Mouse (Mus musculus) hindbrain, postnatal 0 days (tissue): ENCODE measurements around the gene Ttc39d. TPM values are rescaled to one million over a fixed set of nuclear protein-coding genes. Genes with fewer than 3 reads are reported as not detected.

Experiments used
- ATAC-seq: fragments of 200-750 bp; cut with Nextera tagmentation; 2 replicates; pipeline ENCODE4 v1.8.0; 2017; ENCODE audit warnings: mild to moderate bottlenecking, moderate TSS enrichment, moderate library complexity
- DNase-seq: peaks from one replicate; pipeline ENCODE4 v3.0.0-alpha.2; 2015; ENCODE audit warnings: low spot score
- H3K27ac ChIP-seq: fragments of 300-500 bp; sonication (generic); 2 replicates; pipeline ENCODE4 v1.5.1; 2014; ENCODE audit warnings: mild to moderate bottlenecking
- H3K27me3 ChIP-seq: fragments of 300-500 bp; sonication (generic); 2 replicates; pipeline ENCODE4 v1.6.1; 2014; ENCODE audit warnings: low read length, mixed read lengths; ENCODE audit not compliant: insufficient read depth
- H3K36me3 ChIP-seq: fragments of 300-500 bp; sonication (generic); 2 replicates; pipeline ENCODE4 v1.6.1; 2014; ENCODE audit warnings: low read length, mixed read lengths; ENCODE audit not compliant: insufficient read depth
- H3K4me1 ChIP-seq: fragments of 300-500 bp; sonication (generic); 2 replicates; pipeline ENCODE4 v1.6.1; 2014; ENCODE audit warnings: antibody characterized with exemption, low read length, mixed read lengths; ENCODE audit not compliant: insufficient read depth
- H3K4me2 ChIP-seq: fragments of 300-500 bp; sonication (generic); 2 replicates; pipeline ENCODE4 v1.6.1; 2014; ENCODE audit warnings: low read depth, mild to moderate bottlenecking, low read length, moderate library complexity, mixed read lengths
- H3K4me3 ChIP-seq: fragments of 300-500 bp; sonication (generic); 2 replicates; pipeline ENCODE4 v1.5.1; 2014; ENCODE audit warnings: low read length
- H3K9ac ChIP-seq: fragments of 300-500 bp; sonication (generic); replicated peaks from 2 replicates; pipeline ENCODE4 v1.6.1; 2014; ENCODE audit warnings: mild to moderate bottlenecking, low read length, moderate library complexity, mixed read lengths
- H3K9me3 ChIP-seq: fragments of 300-500 bp; sonication (generic); 2 replicates; pipeline ENCODE4 v1.6.1; 2016; ENCODE audit warnings: low read length, mixed read lengths
- CTCF ChIP-seq: IDR thresholded peaks from 2 replicates; pipeline ENCODE4 v1.5.1; 2016; ENCODE audit warnings: antibody characterized with exemption, control low read depth, low read depth
- WGBS: fragments of 180-500 bp; shearing (Covaris S2); extraction: QIAGEN DNeasy Blood & Tissue Kit; methylation state at CpG from one replicate; pipeline ENCODE4 v1.1.7; 2014; 5-methylcytosine and 5-hydroxymethylcytosine counted together
- polyA plus RNA-seq: library from polyadenylated mRNA; unstranded; fragments of >200 nt; fragmentation: Nextera tagmentation; extraction: Ambion mirVana; gene quantifications from 2 replicates; pipeline ENCODE4 v1.2.1, GENCODE M21; 2015
- total RNA-seq: library from RNA; depleted of rRNA; stranded (reverse); fragments of >200 nt; gene quantifications from 2 replicates; pipeline ENCODE4 v1.2.3, GENCODE M21; 2014; rRNA removed

Gene Ttc39d
- total and polyA plus RNA-seq, 2 experiments from 2014 or later = 0.09 TPM; not detected in 1

GRCm38 (mm10) chr17:80243116-80243515 is 35.9 kb downstream of the Ttc39d start:
- Histone ChIP-seq H3K27ac (no peak overlapping the region), H3K4me1 (no peaks in the 10 kb centered on the region), H3K36me3 (peaks cover 72% of the 10 kb centered on the region), H3K27me3 (no peaks in the 10 kb centered on the region), H3K4me2 (no peak overlapping the region), H3K9me3 (no peaks in the 10 kb centered on the region), H3K4me3 (no peak overlapping the region), H3K9ac (no peak overlapping the region)
- DNase-seq = no peak
- 65% methylated on average over 13 of the region's 13 CpGs for WGBS
- no peak for ATAC-seq
- TF ChIP-seq CTCF = no peak

GRCm38 (mm10) chr17:80252757-80253525 is 45.7 kb downstream of the Ttc39d start:
- no peak overlapping the region for H3K4me2 ChIP-seq
- peaks cover 73% of the 10 kb centered on the region for H3K36me3 ChIP-seq
- H3K9me3 ChIP-seq = no peaks in the 10 kb centered on the region
- TF ChIP-seq CTCF = no peak
- H3K4me3 ChIP-seq = no peak overlapping the region
- no peak overlapping the region for H3K9ac ChIP-seq
- DNase-seq (no peak), ATAC-seq (no peak)
- 79% methylated on average over 13 of the region's 13 CpGs for WGBS
- H3K4me1 ChIP-seq = no peaks in the 10 kb centered on the region
- H3K27me3 ChIP-seq = no peaks in the 10 kb centered on the region
- no peak overlapping the region for H3K27ac ChIP-seq

GRCm38 (mm10) chr17:80254421-80254820 is 47.2 kb downstream of the Ttc39d start:
- H3K9ac ChIP-seq = no peak overlapping the region
- no peak overlapping the region for H3K27ac ChIP-seq
- no peak overlapping the region for H3K4me2 ChIP-seq
- H3K9me3 ChIP-seq = no peaks in the 10 kb centered on the region
- H3K27me3 ChIP-seq = no peaks in the 10 kb centered on the region
- no peaks in the 10 kb centered on the region for H3K4me1 ChIP-seq
- no peak overlapping the region for H3K4me3 ChIP-seq
- peaks cover 72% of the 10 kb centered on the region for H3K36me3 ChIP-seq
- DNase-seq = no peak
- WGBS = 96% methylated on average over 5 of the region's 5 CpGs
- no peak for ATAC-seq
- TF ChIP-seq CTCF = no peak

GRCm38 (mm10) chr17:80255208-80255607 is 47.9 kb downstream of the Ttc39d start:
- H3K9ac ChIP-seq = no peak overlapping the region
- H3K36me3 ChIP-seq = peaks cover 71% of the 10 kb centered on the region
- TF ChIP-seq CTCF = no peak
- DNase-seq (no peak), ATAC-seq (no peak)
- H3K9me3 ChIP-seq = no peaks in the 10 kb centered on the region
- no peak overlapping the region for H3K4me3 ChIP-seq
- H3K4me2 ChIP-seq = no peak overlapping the region
- no peaks in the 10 kb centered on the region for H3K4me1 ChIP-seq
- H3K27ac ChIP-seq = no peak overlapping the region
- no peaks in the 10 kb centered on the region for H3K27me3 ChIP-seq
- WGBS = 70% methylated on average over 13 of the region's 13 CpGs

DNA sequence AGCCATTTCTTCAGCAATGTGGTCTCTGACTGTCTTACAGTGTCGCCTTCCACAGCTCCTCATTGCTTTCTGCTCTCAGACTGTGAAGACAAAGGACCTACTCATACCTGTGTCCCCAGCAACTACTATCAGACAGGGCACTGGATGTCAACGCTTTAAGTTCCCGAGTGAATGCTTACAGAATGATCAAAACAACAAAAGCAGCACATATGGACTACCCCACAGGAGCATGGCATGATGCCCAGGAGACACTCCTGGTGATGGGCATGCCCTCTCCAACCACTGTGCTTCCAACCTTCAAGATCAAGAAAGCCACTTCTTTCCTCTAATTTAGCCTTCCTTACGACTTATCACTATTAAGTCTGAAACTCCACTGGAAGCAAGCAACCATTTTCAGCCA is 59.8 kb downstream of the Ttc39d start:
- WGBS = 79% methylated on average over 4 of the region's 4 CpGs
- Histone ChIP-seq H3K36me3 (peaks cover 76% of the 10 kb centered on the region), H3K27me3 (no peaks in the 10 kb centered on the region), H3K9ac (no peak overlapping the region), H3K9me3 (no peaks in the 10 kb centered on the region), H3K27ac (no peak overlapping the region), H3K4me1 (no peaks in the 10 kb centered on the region), H3K4me2 (no peak overlapping the region), H3K4me3 (no peak overlapping the region)
- DNase-seq (no peak), ATAC-seq (no peak)
- no peak for TF ChIP-seq CTCF

Other genes starting within 250 kb of the Ttc39d start
- 41.8 and 52.7 TPM in 2 replicates for gene Hnrnpll, start 145.1 kb upstream of the Ttc39d start, total RNA-seq
- gene Hnrnpll, start 145.1 kb upstream of the Ttc39d start, polyA plus RNA-seq = 40.0 and 40.2 TPM in 2 replicates
- 1.9 and 2.6 TPM in 2 replicates for gene Galm, start 80.0 kb upstream of the Ttc39d start, total RNA-seq
- gene Galm, start 80.0 kb upstream of the Ttc39d start, polyA plus RNA-seq = 2.4 and 2.8 TPM in 2 replicates
- 111 and 129 TPM in 2 replicates for gene Srsf7, start 153 bp upstream of the Ttc39d start, total RNA-seq
- gene Srsf7, start 153 bp upstream of the Ttc39d start, polyA plus RNA-seq = 227 and 240 TPM in 2 replicates
- 2.1 and 3.3 TPM in 2 replicates for gene Gemin6, start 17.0 kb downstream of the Ttc39d start, total RNA-seq
- 17.9 and 19.1 TPM in 2 replicates for gene Gemin6, start 17.0 kb downstream of the Ttc39d start, polyA plus RNA-seq
- 13.4 and 17.1 TPM in 2 replicates for gene Morn2, start 82.7 kb downstream of the Ttc39d start, total RNA-seq
- gene Morn2, start 82.7 kb downstream of the Ttc39d start, polyA plus RNA-seq = 54.5 and 56.3 TPM in 2 replicates
- 51.2 and 54.3 TPM in 2 replicates for gene Dhx57, start 83.0 kb downstream of the Ttc39d start, total RNA-seq
- 30.0 and 31.5 TPM in 2 replicates for gene Dhx57, start 83.0 kb downstream of the Ttc39d start, polyA plus RNA-seq
- gene Arhgef33, start 99.9 kb downstream of the Ttc39d start, total RNA-seq = 28.4 and 38.2 TPM in 2 replicates
- gene Arhgef33, start 99.9 kb downstream of the Ttc39d start, polyA plus RNA-seq = 9.0 and 11.1 TPM in 2 replicates
- gene Gm10190, start 166.1 kb downstream of the Ttc39d start, total RNA-seq = not detected in 2 replicates
- gene Gm10190, start 166.1 kb downstream of the Ttc39d start, polyA plus RNA-seq = 3.4 and 4.7 TPM in 2 replicates